In genomic region chr8:118518742-118519102, GRCm38 (mm10) we compare ENCODE assay signal across 17 mouse cellular contexts.
DNase-seq lines count a peak whose midpoint lies in the region; ATAC-seq and TF ChIP-seq lines count a peak whose summit lies in the region.
"Had no signal": no experiment of that assay in that cellular context is flagged by ENCODE, and none has a peak within 500 bp of the region (broad histone marks: within the 10 kb centered on the region; RNA-seq: fewer than 3 reads in every experiment).

No protein-coding gene starts in this region.

- H3K9me3 ChIP-seq in heart, postnatal 0 days (replicated peaks; ENCODE audit: control insufficient read depth, low read length) = no peaks in the 10 kb centered on the region
- H3K9me3 ChIP-seq in heart, embryonic 11.5 days (replicated peaks; ENCODE audit: control insufficient read depth, low read length) = no peaks in the 10 kb centered on the region
- no peaks in the 10 kb centered on the region for H3K9me3 ChIP-seq in embryonic facial prominence, embryonic 14.5 days (ENCODE audit: control insufficient read depth, low read length)

- intact Hi-C loops in gastrocnemius, adult 2 months (cut with DNase I) = loop anchor here (10.0 kb wide), 2 partner anchors 234 to 336 kb away; partner anchors contain the start of gene Cdh13

- peaks cover 26% of the 10 kb centered on the region for H3K4me1 ChIP-seq in heart, postnatal 0 days (ENCODE audit: control insufficient read depth, insufficient read depth)
- H3K4me1 ChIP-seq in heart, embryonic 11.5 days (ENCODE audit: control insufficient read depth, insufficient read depth, low read length) = no peaks in the 10 kb centered on the region
- H3K4me1 ChIP-seq in embryonic facial prominence, embryonic 14.5 days (ENCODE audit: control insufficient read depth, insufficient read depth, low read length) = peaks cover 15% of the 10 kb centered on the region

- POLR2A ChIA-PET in Patski (lab: Charles Lee) = no interaction called here

- no peak for TF ChIP-seq EP300 in heart, postnatal 0 days (IDR thresholded peaks at IDR 0.05; ENCODE audit: low read depth)

- in situ Hi-C loops in Patski (cut with MboI; ENCODE audit: low pct_unique_long_range_greater_than_20kb) = no loop called here

- CTCF ChIA-PET in Patski (lab: Charles Lee) = interaction anchor here (1.1 to 1.4 kb wide), 2 partner anchors 9 to 63 kb away, joined by 3 read pairs; no protein-coding TSS in a partner anchor

- ATAC-seq in heart, postnatal 0 days (ENCODE audit: insufficient read depth, low read depth) = peak; percentile 67
- no peak for ATAC-seq in heart, embryonic 11.5 days (replicated peaks; ENCODE audit: insufficient number of reproducible peaks, low FRiP score, low TSS enrichment)
- peak; percentile 85 for ATAC-seq in Patski
- ATAC-seq in embryonic facial prominence, embryonic 14.5 days (ENCODE audit: low read depth) = no peak
- ATAC-seq: midbrain, embryonic 16.5 days had no signal

- H3K9ac ChIP-seq in heart, postnatal 0 days (replicated peaks; ENCODE audit: low read depth, low read length) = no peak overlapping the region
- H3K9ac ChIP-seq in heart, embryonic 11.5 days (ENCODE audit: low read depth, low read length) = no peak overlapping the region
- H3K9ac ChIP-seq in embryonic facial prominence, embryonic 14.5 days (ENCODE audit: low read depth, low read length) = no peak overlapping the region
- H3K9ac ChIP-seq: hindbrain, embryonic 14.5 days had no signal

- TF ChIP-seq CTCF in gastrocnemius, adult 2 months (IDR thresholded peaks at IDR 0.05) = no peak
- no peak for TF ChIP-seq CTCF in heart, postnatal 0 days (IDR thresholded peaks at IDR 0.05; ENCODE audit: low read depth)
- no peak for TF ChIP-seq CTCF in Patski (IDR thresholded peaks at IDR 0.05)

- no peaks in the 10 kb centered on the region for H3K27me3 ChIP-seq in heart, postnatal 0 days (ENCODE audit: control insufficient read depth, insufficient read depth, low read length)
- no peaks in the 10 kb centered on the region for H3K27me3 ChIP-seq in heart, embryonic 11.5 days (ENCODE audit: control insufficient read depth, insufficient read depth, low read length)
- no peaks in the 10 kb centered on the region for H3K27me3 ChIP-seq in Patski
- no peaks in the 10 kb centered on the region for H3K27me3 ChIP-seq in embryonic facial prominence, embryonic 14.5 days (replicated peaks; ENCODE audit: control insufficient read depth, insufficient read depth, low read length)

- WGBS in heart, postnatal 0 days = 9% methylated on average over 3 of the region's 3 CpGs
- 46% methylated on average over 3 of the region's 3 CpGs for WGBS in heart, embryonic 11.5 days (ENCODE audit: insufficient replicate concordance)
- WGBS in embryonic facial prominence, embryonic 14.5 days = 30% methylated on average over 3 of the region's 3 CpGs

- H3K4me3 ChIP-seq in gastrocnemius, adult 2 months = peak overlapping the region; percentile 35; the same call in 1 of the 2 replicates
- H3K4me3 ChIP-seq in heart, postnatal 0 days (ENCODE audit: low read depth, low read length) = no peak overlapping the region
- H3K4me3 ChIP-seq in heart, embryonic 11.5 days (ENCODE audit: low read depth, low read length) = no peak overlapping the region
- H3K4me3 ChIP-seq in embryonic facial prominence, embryonic 14.5 days (ENCODE audit: low read depth, low read length) = no peak overlapping the region

- H3K36me3 ChIP-seq in heart, postnatal 0 days (replicated peaks; ENCODE audit: control insufficient read depth, insufficient read depth, low read length) = no peaks in the 10 kb centered on the region
- no peaks in the 10 kb centered on the region for H3K36me3 ChIP-seq in heart, embryonic 11.5 days (ENCODE audit: control insufficient read depth, insufficient read depth, low read length)
- H3K36me3 ChIP-seq in embryonic facial prominence, embryonic 14.5 days (ENCODE audit: control insufficient read depth, insufficient read depth, low read length) = no peaks in the 10 kb centered on the region

- DNase-seq in gastrocnemius, adult 2 months = no peak
- no peak for DNase-seq in gastrocnemius, adult 8-10 months (ENCODE audit: low spot score in 2 of 2)
- DNase-seq in heart, postnatal 0 days (ENCODE audit: low spot score) = peak; percentile 46
- peak; percentile 55 for DNase-seq in Patski (ENCODE audit: low read depth, low spot score)
- no peak for DNase-seq in embryonic facial prominence, embryonic 14.5 days (ENCODE audit: low spot score)
- no peak for DNase-seq in urinary bladder, adult 18-20 months (ENCODE audit: low spot score in 2 of 2)
- no peak for DNase-seq in adrenal gland, postnatal 10 days
- DNase-seq: adrenal gland, postnatal 25 days; B cell, adult 2 months; kidney, adult 11 months; liver; lung, postnatal 36 days; spleen, adult 18-20 months; thymus, postnatal 36 days had no signal

- H3K4me2 ChIP-seq in heart, postnatal 0 days (ENCODE audit: low read depth, low read length) = peak overlapping the region; percentile 7; the same call in 1 of the 2 replicates
- H3K4me2 ChIP-seq in heart, embryonic 11.5 days = no peak overlapping the region
- no peak overlapping the region for H3K4me2 ChIP-seq in embryonic facial prominence, embryonic 14.5 days (ENCODE audit: low read depth, low read length)
- H3K4me2 ChIP-seq: hindbrain, embryonic 14.5 days had no signal

- H3K27ac ChIP-seq in gastrocnemius, adult 2 months = peak overlapping the region; percentile 55
- peak overlapping the region; percentile 44 for H3K27ac ChIP-seq in heart, postnatal 0 days (ENCODE audit: low read depth)
- H3K27ac ChIP-seq in heart, embryonic 11.5 days (ENCODE audit: low read depth, low read length) = no peak overlapping the region
- peak overlapping the region; percentile 52 for H3K27ac ChIP-seq in embryonic facial prominence, embryonic 14.5 days (replicated peaks; ENCODE audit: low read depth, low read length)
- H3K27ac ChIP-seq: hindbrain, embryonic 14.5 days had no signal

Comparison
In these comparisons a context has a peak if more than half of its experiments do, and no peak if none do; other contexts are left out.
1. ATAC-seq: peak in heart, postnatal 0 days (single experiment) and Patski (single experiment); none in heart, embryonic 11.5 days (single experiment) and embryonic facial prominence, embryonic 14.5 days (single experiment).
2. DNase-seq: peak in heart, postnatal 0 days (single experiment) and Patski (single experiment); none in gastrocnemius, adult 2 months (single experiment), gastrocnemius, adult 8-10 months (0 of 2), embryonic facial prominence, embryonic 14.5 days (single experiment), urinary bladder, adult 18-20 months (0 of 2) and adrenal gland, postnatal 10 days (single experiment).